Mouse (Mus musculus) c-Kit-positive CD71-positive TER-119-negative erythroid progenitor cells, embryonic 14.5 days (primary cell): Measurements from ENCODE around the gene Rtca.

ENCODE experiments used
- DNase-seq: peaks from one replicate; pipeline ENCODE4 v3.0.0-alpha.2; 2013; ENCODE audit warnings: low read depth

Gene Rtca

DNA sequence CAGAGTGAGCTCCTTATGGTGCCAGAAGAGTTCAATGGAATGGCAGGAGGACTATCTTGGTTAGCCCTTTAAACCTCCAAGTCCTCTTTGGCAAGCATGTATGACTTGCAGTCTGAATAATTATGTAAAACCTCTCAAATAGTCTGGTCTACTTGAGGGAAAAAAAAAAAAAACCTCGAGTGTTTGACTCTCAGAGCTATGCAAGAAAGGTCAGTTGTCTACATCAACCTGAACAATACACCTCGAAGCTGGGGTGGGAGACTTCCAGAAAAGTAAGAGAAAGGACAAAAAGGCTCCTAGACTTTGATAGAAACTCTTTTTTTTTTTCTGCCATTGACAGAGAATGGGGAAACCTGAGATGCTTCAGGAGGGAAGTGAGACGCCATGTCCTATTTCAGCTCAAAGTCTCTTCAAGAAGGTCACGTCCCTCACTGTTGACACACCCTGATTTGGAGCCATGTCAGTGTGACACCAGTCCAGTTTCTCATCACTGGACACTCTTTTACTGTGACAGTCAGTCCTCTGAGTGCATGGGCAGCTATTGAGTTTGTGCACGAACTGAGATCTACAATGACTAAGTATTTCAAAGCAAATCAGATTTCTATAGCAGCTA lies 31.2 kb downstream of the Rtca start:
- DNase-seq, result no peak

DNA sequence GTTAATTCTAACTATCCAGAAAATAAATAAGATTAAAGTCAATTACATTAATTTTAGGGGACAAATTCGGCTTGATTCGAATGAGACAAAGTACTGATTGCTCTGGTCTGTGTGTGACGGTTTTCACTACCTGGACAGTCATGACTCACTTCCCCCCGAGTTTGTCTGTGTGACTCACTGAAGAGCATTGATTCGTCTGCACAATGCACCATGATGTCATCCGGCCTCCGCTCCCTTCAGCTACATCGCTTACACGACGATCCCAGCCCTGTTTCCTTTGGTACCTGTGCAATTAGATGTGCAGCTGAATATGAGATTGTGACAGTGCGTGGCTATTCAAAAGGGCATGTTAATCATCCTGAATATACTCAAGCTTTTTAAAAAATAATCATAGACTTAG lies 33.4 kb downstream of the Rtca start:
- DNase-seq, result no peak

DNA sequence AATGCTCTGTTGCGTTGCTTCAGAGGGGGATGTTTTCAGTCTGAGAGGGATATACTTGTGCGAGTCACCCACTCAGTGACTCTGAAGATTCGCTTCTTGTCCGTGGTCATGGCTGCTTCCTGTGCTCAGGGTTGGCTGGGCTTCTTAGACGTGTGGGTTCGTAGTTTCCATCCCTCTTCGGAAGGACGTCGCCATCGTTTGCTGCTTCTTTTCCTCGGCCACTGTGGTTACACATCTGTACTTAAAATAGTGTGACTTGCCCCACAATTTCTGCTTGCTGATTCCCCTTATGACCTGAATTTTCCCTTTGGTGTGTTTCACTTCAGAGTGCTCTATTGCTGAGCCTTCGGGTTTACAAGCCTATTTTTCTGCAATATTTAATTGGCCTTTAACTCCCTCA lies 42.3 kb downstream of the Rtca start:
- DNase-seq, result no peak

DNA sequence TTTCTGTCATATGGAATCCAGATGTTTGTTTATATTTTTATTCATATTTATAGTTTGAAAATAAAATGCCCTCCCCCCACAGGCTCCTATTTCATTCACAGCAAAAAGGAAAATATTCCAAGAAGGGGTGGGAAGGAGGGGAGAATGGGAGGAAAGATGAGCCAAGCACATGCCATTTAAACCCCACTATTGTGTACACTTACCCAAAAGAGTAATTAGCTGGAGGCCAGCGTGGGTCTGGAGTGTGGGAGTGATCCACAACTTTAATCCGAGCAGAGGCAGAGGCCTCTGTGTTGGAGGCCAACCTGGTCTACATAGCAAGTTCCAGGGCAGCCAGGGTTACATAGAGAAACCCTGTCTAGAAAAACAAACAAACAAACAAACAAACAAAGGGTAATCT lies 43.7 kb downstream of the Rtca start:
- no peak for DNase-seq

DNA sequence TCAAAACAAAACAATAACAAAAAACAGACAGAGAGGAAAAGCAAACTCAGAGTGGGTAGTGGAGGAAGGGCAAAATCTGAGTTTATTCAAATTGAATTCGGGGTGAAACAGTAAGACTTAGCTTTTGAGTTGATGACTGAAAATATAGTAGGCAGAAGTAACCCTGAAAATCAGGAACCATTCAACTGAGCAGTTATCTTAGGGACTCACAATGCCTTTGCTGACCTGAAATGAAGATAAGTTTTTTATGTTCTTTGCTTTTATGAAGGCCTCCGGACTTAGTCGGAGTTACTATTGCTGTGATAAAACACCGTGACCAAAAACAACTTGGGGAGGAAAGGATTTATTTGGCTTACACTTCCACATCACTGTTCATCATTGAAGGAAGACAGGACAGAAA lies 47.0 kb downstream of the Rtca start:
- DNase-seq, result no peak

DNA sequence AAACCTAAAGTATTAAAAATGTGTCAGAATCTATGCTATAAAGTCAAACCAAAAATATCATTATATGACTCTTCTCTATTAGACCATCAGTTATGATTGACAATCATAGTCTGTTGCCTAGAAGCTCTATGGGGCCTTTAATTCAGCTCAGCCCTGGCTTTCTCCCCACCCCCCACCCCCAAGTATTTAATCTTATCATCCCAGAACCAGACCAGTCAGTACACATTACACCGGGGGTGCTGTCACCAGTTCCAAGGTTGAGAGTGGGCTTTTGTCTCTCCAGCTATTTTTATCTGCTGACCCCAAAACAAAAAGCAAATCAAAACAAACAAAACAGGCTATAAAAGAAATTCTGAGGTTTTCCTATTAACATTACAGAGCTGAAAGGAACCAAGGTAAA lies 53.5 kb downstream of the Rtca start:
- DNase-seq, result peak; percentile 9

DNA sequence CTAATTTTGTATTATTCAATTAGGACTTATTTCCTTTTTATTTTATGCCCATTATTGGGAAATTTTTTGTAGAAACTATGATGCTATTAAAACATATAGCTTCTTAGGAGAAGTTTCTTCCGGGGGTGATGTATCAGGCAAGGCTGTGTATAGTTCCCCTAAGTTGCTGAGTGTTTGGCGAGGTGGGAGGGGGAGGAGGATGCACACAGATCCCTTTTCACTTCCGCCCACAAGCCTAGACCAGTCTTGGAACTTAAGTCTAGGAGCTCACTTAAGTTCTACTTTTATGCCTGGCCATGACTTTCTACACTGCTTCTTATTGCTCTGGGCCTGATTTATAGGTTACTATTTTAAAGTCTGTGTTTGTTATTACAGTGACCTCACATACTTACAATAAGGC lies 57.3 kb downstream of the Rtca start:
- DNase-seq, result no peak

DNA sequence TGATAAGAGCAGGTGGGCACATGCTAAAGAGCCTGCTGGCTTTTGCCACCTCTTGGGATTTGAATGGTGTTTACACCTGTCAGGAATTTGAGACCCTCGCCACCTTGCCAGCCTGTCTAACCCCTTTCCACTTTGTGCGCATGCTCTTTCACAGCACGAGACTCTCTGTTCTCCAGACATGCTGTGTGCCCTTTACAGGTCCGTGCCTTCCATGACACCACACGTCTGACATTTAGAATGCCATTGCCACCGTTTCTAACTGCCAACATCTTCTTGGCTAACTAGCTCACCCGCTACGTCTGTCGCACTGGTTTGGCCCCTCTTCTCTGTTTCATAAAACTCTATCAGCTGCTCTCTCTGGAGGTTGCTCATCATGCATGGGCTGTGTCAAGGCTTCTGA lies 63.7 kb downstream of the Rtca start:
- DNase-seq, result no peak

DNA sequence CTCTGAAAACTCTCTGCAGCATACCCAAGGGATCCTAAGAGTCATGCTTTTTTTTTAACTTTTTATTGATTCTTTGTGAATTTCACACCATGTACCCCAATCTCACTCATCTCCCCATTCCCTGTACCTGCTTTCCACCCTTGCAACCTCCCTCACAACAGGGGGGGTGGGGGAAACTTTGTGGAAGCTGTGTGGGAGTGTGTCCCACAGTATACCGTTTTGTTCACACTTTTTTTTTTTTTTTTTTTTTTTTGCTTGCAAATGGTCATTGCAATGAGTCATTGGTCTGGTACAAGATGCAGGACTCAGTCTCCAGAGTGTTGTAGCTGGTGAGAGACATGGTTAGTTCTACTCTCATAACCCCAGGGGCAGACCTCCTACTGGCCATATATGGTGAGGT lies 65.2 kb downstream of the Rtca start:
- DNase-seq, result no peak

DNA sequence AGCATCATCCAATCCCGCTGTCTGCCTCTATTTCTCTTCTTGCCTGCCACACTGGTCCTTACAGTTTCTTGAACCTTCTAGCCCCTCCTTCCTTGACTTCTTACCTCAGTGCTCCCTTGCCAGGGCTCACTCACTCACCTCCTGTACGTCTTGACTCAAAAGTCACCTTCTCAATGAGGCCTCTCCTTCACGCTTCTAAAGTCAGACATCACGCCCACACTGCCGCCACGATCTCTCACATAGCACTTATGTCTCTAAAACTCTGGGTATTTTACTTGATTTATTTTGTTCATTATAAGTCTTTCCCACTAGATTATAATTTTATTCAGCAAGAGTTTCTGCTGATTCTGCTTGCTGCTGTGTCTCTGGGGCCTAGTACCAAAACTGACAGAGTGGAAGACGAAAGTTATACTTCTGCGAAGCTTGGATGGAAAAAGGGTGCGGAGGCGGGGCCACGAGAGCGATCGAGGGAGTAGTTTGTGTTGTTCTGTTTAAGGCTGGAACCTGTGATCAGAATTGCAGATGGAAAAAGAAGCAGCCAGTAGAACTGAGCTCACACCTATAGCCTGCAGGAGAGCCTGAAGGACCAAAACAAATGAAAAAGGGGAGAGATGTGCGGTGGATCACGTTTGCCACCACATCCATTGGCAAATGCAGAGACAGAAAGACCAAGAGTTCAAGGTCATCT lies 66.3 kb downstream of the Rtca start:
- DNase-seq, result no peak

DNA sequence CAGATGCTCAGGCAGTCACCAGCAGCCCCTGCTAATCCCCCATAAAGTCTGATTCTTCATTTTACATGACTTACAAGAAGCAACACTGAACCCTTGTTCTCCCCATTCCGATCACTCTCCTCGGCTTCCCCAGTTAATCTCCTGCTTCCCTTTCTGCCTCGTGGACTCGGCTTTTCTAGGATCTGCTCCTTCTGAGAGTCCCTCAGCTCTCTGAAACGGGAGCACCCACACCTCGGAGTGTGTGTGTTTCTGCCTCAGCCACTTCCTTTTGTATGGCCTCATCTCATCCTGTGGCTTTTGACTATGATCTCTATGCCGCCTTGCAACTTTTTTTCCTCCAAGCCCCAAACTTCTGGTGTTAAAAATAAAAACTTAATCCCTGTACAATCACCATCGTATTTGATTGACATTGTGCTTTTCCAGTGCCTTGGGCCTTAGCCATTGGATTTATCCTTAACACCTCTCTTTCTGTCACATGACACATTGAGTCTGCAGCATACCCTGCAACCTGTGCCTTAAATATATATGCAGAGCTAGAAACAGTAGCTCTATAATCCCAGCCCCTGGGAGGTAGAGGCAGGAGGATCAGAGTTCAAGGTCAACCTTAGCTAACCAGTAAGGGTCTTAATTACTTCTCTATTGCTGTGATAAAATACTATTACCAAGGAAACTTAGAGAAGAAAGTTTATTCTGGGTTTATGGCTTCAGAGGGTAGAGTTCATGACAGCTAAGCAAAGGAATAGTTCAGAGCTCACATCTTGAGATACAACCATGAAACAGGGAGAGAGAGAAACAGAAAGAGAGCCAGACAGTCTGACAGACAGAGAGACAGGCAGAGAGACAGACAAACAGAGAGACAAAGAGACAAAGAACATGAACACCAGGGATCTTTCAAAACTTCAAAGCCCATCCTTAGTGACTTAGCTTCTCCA lies 67.7 kb downstream of the Rtca start:
- no peak for DNase-seq
